Mouse (Mus musculus) cerebral cortex, adult 2 months (tissue): ENCODE results near the gene Serpinb6b.

Experiments used
- WGBS: fragments of 180-500 bp; shearing (Covaris S2); methylation state at CpG from one replicate; pipeline ENCODE4 v1.1.7; 2018; 5-methylcytosine and 5-hydroxymethylcytosine counted together

Serpinb6b gene

GRCm38 (mm10) chr13:32982556-32983042, 17.6 kb downstream of the Serpinb6b start:
- 82% methylated on average over 4 of the region's 4 CpGs for WGBS

- 83% methylated on average over 10 of the region's 10 CpGs for WGBS
Measured at GRCm38 (mm10) chr13:32993152-32993893, 28.3 kb downstream of the Serpinb6b start.

- WGBS, result 81% methylated on average over 2 of the region's 2 CpGs
Measured at GRCm38 (mm10) chr13:32993894-32994242, 28.9 kb downstream of the Serpinb6b start.

GRCm38 (mm10) chr13:32995051-32995450, 30.0 kb downstream of the Serpinb6b start:
- 78% methylated on average over 4 of the region's 4 CpGs for WGBS

- 95% methylated on average over 5 of the region's 5 CpGs for WGBS
Measured at GRCm38 (mm10) chr13:33001341-33001740, 36.3 kb downstream of the Serpinb6b start.

- WGBS, result 79% methylated on average over 3 of the region's 3 CpGs
Measured at GRCm38 (mm10) chr13:33002950-33003349, 37.9 kb downstream of the Serpinb6b start, which contains the start of gene Serpinb9. Gene Serpinb9 (plus strand): TSS chr13:33003250.

- 50% methylated on average over 9 of the region's 9 CpGs for WGBS
Measured at GRCm38 (mm10) chr13:33003523-33004413, 38.8 kb downstream of the Serpinb6b start.

- WGBS, result 17% methylated on average over 12 of the region's 12 CpGs
Measured at GRCm38 (mm10) chr13:33004414-33005105, 39.6 kb downstream of the Serpinb6b start.

- 65% methylated on average over 2 of the region's 2 CpGs for WGBS
Measured at GRCm38 (mm10) chr13:33005501-33006075, 40.6 kb downstream of the Serpinb6b start.

GRCm38 (mm10) chr13:33006555-33006954, 41.5 kb downstream of the Serpinb6b start:
- 86% methylated on average over 3 of the region's 3 CpGs for WGBS

GRCm38 (mm10) chr13:33012395-33012794, 47.4 kb downstream of the Serpinb6b start:
- WGBS, result 79% methylated on average over 1 of the region's 1 CpGs

- 49% methylated on average over 2 of the region's 2 CpGs for WGBS
Measured at GRCm38 (mm10) chr13:33013271-33013670, 48.3 kb downstream of the Serpinb6b start.

GRCm38 (mm10) chr13:33022371-33022770, 57.4 kb downstream of the Serpinb6b start:
- 93% methylated on average over 1 of the region's 1 CpGs for WGBS

GRCm38 (mm10) chr13:33026427-33027057, 61.5 kb downstream of the Serpinb6b start:
- WGBS, result 39% methylated on average over 1 of the region's 1 CpGs

GRCm38 (mm10) chr13:33027244-33027643, 62.2 kb downstream of the Serpinb6b start, which contains the start of gene Serpinb9b:
Gene Serpinb9b (plus strand): TSS chr13:33027416.
- WGBS, result 82% methylated on average over 2 of the region's 2 CpGs

GRCm38 (mm10) chr13:33028146-33028545, 63.1 kb downstream of the Serpinb6b start:
- 76% methylated on average over 2 of the region's 2 CpGs for WGBS

GRCm38 (mm10) chr13:33028550-33028949, 63.5 kb downstream of the Serpinb6b start:
- whole genome bisulfite sequencing, result 77% methylated on average over 2 of the region's 2 CpGs
